Mouse (Mus musculus) midbrain, embryonic 14.5 days (tissue): ENCODE measurements around the gene Plau. TPM values are rescaled to one million over a fixed set of nuclear protein-coding genes. Genes with fewer than 3 reads are reported as not detected.

Source experiments
- ATAC-seq: fragments of 200-750 bp; cut with Nextera tagmentation; 2 replicates; pipeline ENCODE4 v1.8.0; 2017; ENCODE audit warnings: moderate number of reproducible peaks, moderate library complexity; ENCODE audit not compliant: low FRiP score, low TSS enrichment
- DNase-seq: peaks from one replicate; pipeline ENCODE4 v3.0.0-alpha.2; 2015
- H3K27ac ChIP-seq: fragments of 300-500 bp; sonication (generic); replicated peaks from 2 replicates; pipeline ENCODE4 v1.5.1; 2014; ENCODE audit warnings: mild to moderate bottlenecking, low read depth, low read length, moderate library complexity
- H3K27me3 ChIP-seq: fragments of 300-500 bp; sonication (generic); 2 replicates; pipeline ENCODE4 v1.6.1; 2014; ENCODE audit warnings: low read length, control low read depth, mixed read lengths; ENCODE audit not compliant: control insufficient read depth, insufficient read depth
- H3K36me3 ChIP-seq: fragments of 300-500 bp; sonication (generic); 2 replicates; pipeline ENCODE4 v1.6.1; 2014; ENCODE audit warnings: low read length, control low read depth; ENCODE audit not compliant: control insufficient read depth, insufficient read depth
- H3K4me1 ChIP-seq: fragments of 300-500 bp; sonication (generic); 2 replicates; pipeline ENCODE4 v1.6.1; 2014; ENCODE audit warnings: mild to moderate bottlenecking, antibody characterized with exemption, low read length, control low read depth; ENCODE audit not compliant: control insufficient read depth, insufficient read depth
- H3K4me2 ChIP-seq: fragments of 300-500 bp; sonication (generic); 2 replicates; pipeline ENCODE4 v1.6.1; 2014; ENCODE audit warnings: mild to moderate bottlenecking, low read length, moderate library complexity
- H3K4me3 ChIP-seq: fragments of 300-500 bp; sonication (generic); replicated peaks from 2 replicates; pipeline ENCODE4 v1.5.1; 2014; ENCODE audit warnings: low read depth, low read length
- H3K9ac ChIP-seq: fragments of 300-500 bp; sonication (generic); replicated peaks from 2 replicates; pipeline ENCODE4 v1.6.1; 2014; ENCODE audit warnings: mild to moderate bottlenecking, low read length, moderate library complexity
- H3K9me3 ChIP-seq: fragments of 300-500 bp; sonication (generic); 2 replicates; pipeline ENCODE4 v1.6.1; 2016; ENCODE audit warnings: low read length, control low read depth, mixed read lengths; ENCODE audit not compliant: control insufficient read depth
- WGBS: fragments of 180-500 bp; shearing (Covaris S2); extraction: QIAGEN DNeasy Blood & Tissue Kit; methylation state at CpG from one replicate; pipeline ENCODE4 v1.1.7; 2014; 5-methylcytosine and 5-hydroxymethylcytosine counted together
- polyA plus RNA-seq: library from polyadenylated mRNA; unstranded; fragments of >200 nt; fragmentation: Nextera tagmentation; extraction: Ambion mirVana; gene quantifications from 2 replicates; pipeline ENCODE4 v1.2.1, GENCODE M21; 2014

Gene Plau
- polyA plus RNA-seq, 1 experiment from 2014 or later, result 0.62 TPM

DNA sequence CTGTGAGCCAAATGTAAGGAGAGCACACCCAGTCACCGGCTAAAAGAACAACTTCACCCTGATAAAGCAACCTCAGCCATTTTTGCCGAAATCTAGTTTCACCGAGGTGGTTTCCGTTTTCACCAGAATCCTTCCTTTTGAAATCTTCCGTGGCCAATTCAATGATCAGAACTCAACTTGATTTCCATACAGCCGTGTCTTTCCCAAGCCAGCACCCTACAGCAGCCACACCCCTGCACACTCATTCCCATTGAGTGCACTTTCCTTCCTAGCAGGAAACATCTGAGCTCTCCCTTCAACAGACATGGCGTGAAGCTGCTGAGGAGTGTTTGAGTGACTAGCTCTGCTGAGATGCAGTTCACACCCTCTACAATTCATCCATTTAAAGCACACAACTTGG, 9.8 kb downstream of the Plau start:
- ATAC-seq, result no peak

DNA sequence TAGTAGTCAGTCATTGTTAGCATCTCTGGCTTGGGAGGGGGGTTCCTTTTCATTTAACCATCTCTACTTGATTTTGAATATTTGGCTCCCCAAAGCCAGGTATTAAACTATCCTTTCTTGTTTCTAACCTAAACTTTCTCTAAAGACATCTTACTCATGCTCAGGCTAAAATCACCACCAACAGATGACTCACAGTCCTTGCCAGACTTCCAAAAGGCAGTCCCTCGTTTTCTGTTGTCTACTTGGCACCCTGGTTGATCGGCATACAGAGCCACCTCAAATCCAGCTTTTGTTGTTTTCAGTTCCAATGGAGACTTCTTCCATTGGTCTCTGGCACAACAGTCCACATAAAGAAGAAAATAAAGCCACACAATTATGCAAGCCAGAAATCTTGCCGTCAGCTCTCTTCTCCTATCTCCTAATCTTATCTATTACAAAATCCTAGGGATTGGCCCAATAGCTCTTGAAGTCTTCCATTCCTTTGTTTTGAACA, 11.2 kb downstream of the Plau start:
- H3K4me2 ChIP-seq, result no peak overlapping the region
- H3K27me3 ChIP-seq, result no peaks in the 10 kb centered on the region
- no peak overlapping the region for H3K4me3 ChIP-seq
- ATAC-seq, result no peak
- no peak overlapping the region for H3K27ac ChIP-seq
- no peaks in the 10 kb centered on the region for H3K4me1 ChIP-seq
- no peaks in the 10 kb centered on the region for H3K9me3 ChIP-seq
- no peak for DNase-seq
- WGBS, result 76% methylated on average over 3 of the region's 3 CpGs
- no peaks in the 10 kb centered on the region for H3K36me3 ChIP-seq
- H3K9ac ChIP-seq, result no peak overlapping the region

More for the DNA sequence above, 9.8 kb downstream of the Plau start:
- Histone ChIP-seq H3K36me3 (no peaks in the 10 kb centered on the region), H3K27me3 (no peaks in the 10 kb centered on the region), H3K9me3 (no peaks in the 10 kb centered on the region), H3K4me2 (no peak overlapping the region), H3K4me3 (no peak overlapping the region), H3K9ac (no peak overlapping the region), H3K27ac (no peak overlapping the region), H3K4me1 (no peaks in the 10 kb centered on the region)
- 85% methylated on average over 7 of the region's 7 CpGs for WGBS
- DNase-seq, result no peak

DNA sequence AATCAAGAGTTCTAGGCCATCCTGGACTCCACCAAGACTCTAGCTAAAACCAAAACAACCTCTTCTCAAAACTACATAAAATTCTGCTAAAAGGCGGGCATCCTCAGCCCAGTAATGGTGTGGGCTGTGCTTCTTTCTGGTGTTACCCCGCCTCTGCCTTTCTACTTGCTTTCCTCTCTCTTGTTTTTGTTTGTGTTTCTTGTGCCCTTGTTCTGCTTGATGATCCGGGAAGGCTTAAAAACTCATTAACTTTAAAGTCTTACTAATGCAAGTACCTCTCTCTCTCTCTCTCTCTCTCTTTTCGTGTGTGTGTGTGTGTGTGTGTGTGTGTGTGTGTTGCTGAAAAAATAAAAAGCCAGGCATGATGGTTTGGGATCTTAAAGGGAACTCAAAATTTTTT, 13.3 kb downstream of the Plau start:
- Histone ChIP-seq H3K4me3 (no peak overlapping the region), H3K27me3 (no peaks in the 10 kb centered on the region), H3K4me2 (no peak overlapping the region), H3K36me3 (no peaks in the 10 kb centered on the region), H3K27ac (no peak overlapping the region), H3K9me3 (no peaks in the 10 kb centered on the region), H3K9ac (no peak overlapping the region), H3K4me1 (no peaks in the 10 kb centered on the region)
- DNase-seq, result no peak
- 75% methylated on average over 4 of the region's 4 CpGs for WGBS
- no peak for ATAC-seq

DNA sequence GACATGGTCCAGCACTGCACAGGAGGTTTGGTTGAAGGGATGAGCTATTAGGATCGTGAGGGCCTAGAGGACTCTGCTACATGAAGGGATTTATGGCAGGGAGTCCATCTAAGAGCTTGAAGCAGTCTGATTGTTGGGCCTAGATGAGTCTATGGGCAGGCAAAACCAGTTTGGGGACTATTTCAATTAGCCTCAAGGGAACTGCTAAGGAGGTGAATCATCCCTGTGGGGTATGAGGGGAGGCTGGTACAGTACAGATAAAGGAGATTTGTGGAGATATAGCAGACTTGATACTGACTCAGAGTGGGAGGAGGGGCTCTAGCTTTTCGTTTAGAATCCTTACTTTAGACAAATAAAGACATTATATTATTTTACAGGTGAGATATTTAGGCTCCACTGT, 14.0 kb downstream of the Plau start:
- ATAC-seq (no peak), DNase-seq (no peak)
- H3K9me3 ChIP-seq, result no peaks in the 10 kb centered on the region
- no peak overlapping the region for H3K4me3 ChIP-seq
- no peaks in the 10 kb centered on the region for H3K4me1 ChIP-seq
- H3K9ac ChIP-seq, result no peak overlapping the region
- WGBS, result 74% methylated on average over 2 of the region's 2 CpGs
- no peak overlapping the region for H3K4me2 ChIP-seq
- no peaks in the 10 kb centered on the region for H3K36me3 ChIP-seq
- no peak overlapping the region for H3K27ac ChIP-seq
- no peaks in the 10 kb centered on the region for H3K27me3 ChIP-seq

DNA sequence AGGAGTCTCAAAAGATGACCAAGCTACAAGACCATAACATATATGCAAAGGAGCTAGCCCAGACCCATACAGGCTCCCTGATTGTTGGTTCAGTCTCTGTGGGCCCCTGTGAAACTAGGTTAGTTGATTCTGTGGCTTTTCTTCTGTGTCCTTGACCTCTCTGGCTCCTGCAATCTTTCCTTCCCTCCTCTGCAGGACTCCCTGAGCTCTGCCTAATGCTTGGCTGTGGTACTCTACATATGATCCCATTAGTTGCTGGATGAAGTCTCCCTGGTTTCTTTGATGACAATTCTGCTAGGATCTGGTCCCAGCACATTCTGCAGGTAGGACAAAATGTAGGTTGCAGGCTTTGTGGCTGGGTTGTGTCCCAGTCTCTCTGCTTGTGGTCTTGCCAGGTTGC, 15.3 kb downstream of the Plau start:
- H3K27ac ChIP-seq, result no peak overlapping the region
- H3K9me3 ChIP-seq, result no peaks in the 10 kb centered on the region
- no peak overlapping the region for H3K4me3 ChIP-seq
- no peak for DNase-seq
- H3K4me2 ChIP-seq, result no peak overlapping the region
- no peak overlapping the region for H3K9ac ChIP-seq
- no peaks in the 10 kb centered on the region for H3K36me3 ChIP-seq
- H3K4me1 ChIP-seq, result no peaks in the 10 kb centered on the region
- no peaks in the 10 kb centered on the region for H3K27me3 ChIP-seq
- no peak for ATAC-seq

DNA sequence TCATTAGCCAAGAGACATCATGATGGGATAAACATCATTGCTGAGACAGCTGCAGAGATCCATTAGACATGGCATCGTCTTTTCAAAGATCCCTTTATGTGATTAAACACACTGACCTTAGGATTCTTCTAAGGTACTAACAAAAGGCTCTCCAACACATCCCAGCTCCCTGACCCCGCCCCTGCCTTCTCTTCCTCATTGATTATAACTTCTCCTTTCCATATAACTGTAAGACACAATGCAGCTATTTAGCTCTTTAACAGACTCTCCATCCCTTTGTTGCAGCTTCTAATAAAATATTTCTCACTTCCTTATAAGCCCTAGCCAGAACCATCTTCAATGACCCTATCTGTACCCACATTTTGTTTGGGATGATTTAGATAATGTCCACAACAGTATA, 24.7 kb downstream of the Plau start:
- H3K4me1 ChIP-seq, result no peaks in the 10 kb centered on the region; the same call in 1 of the 2 replicates
- H3K36me3 ChIP-seq, result no peaks in the 10 kb centered on the region
- no peak for ATAC-seq
- no peak overlapping the region for H3K27ac ChIP-seq
- H3K4me2 ChIP-seq, result no peak overlapping the region
- no peaks in the 10 kb centered on the region for H3K9me3 ChIP-seq
- H3K27me3 ChIP-seq, result no peaks in the 10 kb centered on the region
- no peak for DNase-seq
- WGBS, result 47% methylated on average over 2 of the region's 2 CpGs
- H3K9ac ChIP-seq, result no peak overlapping the region
- no peak overlapping the region for H3K4me3 ChIP-seq

DNA sequence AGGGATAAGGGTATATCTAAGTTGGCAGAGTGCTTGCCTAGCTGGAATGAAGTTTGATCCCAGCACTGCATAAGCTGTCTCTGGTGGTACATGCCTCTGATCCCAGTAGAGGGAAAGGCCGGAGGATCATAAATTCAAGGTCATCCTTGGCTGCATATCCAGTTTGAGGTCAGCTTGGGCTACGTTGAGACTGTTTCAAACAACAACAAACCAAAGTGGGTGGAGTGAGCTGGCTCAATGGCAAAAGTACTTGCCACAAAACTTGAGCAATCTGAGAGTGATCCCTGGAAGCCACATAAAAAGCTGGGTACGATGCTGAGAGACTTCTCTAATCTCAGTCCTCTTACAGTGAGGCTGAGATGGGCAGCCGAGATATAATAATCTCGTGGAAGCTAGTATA, 25.1 kb downstream of the Plau start:
- H3K9ac ChIP-seq, result no peak overlapping the region
- ATAC-seq, result no peak
- 78% methylated on average over 5 of the region's 5 CpGs for WGBS
- no peaks in the 10 kb centered on the region; the same call in 1 of the 2 replicates for H3K4me1 ChIP-seq
- no peaks in the 10 kb centered on the region for H3K27me3 ChIP-seq
- H3K36me3 ChIP-seq, result no peaks in the 10 kb centered on the region
- no peaks in the 10 kb centered on the region for H3K9me3 ChIP-seq
- no peak overlapping the region for H3K4me3 ChIP-seq
- no peak for DNase-seq
- no peak overlapping the region for H3K4me2 ChIP-seq
- H3K27ac ChIP-seq, result no peak overlapping the region

DNA sequence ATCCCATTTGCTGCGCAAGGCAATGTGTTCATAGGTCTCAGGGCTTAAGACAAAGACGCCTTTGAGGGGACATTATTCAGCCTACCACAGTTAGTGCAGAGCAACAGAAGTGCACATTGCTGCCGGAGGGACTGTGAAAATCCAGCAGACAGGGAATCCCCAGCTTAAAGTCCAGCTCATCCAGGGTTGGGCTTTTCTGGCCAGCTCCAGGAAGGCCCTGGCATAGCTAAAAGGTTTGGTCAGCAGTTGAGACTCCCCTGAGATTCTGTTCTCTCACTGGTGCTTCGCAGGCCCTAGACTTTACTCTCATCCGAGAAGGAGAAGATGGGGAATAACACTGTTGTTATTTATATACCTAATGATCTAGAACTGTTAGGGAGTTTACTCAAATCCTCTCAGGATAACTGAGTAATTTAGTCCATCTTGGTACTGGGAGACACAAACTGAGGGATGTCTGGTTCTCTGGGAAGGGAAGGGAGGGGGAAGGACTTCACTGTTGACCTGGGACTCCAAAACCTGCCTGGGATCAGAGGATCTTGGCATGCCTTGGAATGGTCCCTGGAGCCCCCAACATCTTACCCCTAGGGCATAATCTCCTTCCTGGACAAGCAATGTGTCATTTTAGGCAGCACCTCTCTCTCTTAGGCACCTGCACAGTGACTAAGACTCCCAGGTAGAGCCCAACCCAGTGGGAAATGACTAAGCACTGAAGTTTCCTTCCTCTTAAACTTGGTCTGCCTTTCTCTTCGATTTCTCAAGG, 27.0 kb downstream of the Plau start:
- no peaks in the 10 kb centered on the region; the same call in 1 of the 2 replicates for H3K4me1 ChIP-seq
- no peak overlapping the region for H3K9ac ChIP-seq
- 74% methylated on average over 6 of the region's 6 CpGs for WGBS
- H3K9me3 ChIP-seq, result no peaks in the 10 kb centered on the region
- no peak overlapping the region for H3K4me3 ChIP-seq
- no peak for ATAC-seq
- H3K36me3 ChIP-seq, result no peaks in the 10 kb centered on the region
- no peak overlapping the region for H3K4me2 ChIP-seq
- no peaks in the 10 kb centered on the region for H3K27me3 ChIP-seq
- no peak overlapping the region for H3K27ac ChIP-seq
- DNase-seq, result no peak

DNA sequence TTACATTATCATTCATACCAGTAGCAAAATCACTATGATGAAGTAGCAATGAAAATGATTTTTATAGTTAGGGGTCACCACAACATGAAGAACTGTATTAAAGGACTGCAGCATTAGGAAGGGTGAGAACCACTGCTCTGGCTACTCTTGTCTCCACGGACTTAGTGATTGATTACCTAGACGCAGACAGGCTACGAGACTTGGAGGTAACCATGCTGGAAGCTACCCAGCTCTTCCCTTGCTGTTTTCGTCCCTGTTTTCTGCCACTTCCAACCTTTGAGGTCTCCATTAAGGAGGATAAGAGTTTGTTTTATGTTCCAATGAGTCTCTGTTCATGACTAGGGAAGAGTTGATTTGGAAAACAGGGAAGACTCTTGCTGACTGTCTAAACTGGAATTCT, 27.7 kb downstream of the Plau start:
- H3K9me3 ChIP-seq, result no peaks in the 10 kb centered on the region
- H3K27me3 ChIP-seq, result no peaks in the 10 kb centered on the region
- WGBS, result 85% methylated on average over 4 of the region's 4 CpGs
- no peak overlapping the region for H3K4me3 ChIP-seq
- H3K4me1 ChIP-seq, result no peaks in the 10 kb centered on the region; the same call in 1 of the 2 replicates
- H3K27ac ChIP-seq, result no peak overlapping the region
- ATAC-seq, result no peak
- no peak overlapping the region for H3K9ac ChIP-seq
- no peak overlapping the region for H3K4me2 ChIP-seq
- no peak for DNase-seq
- no peaks in the 10 kb centered on the region for H3K36me3 ChIP-seq
